Mouse (Mus musculus): ENCODE measurements around the gene Foxl2.

Gene Foxl2

GRCm38 (mm10) chr9:98955103-98955715 is at the start of gene Foxl2:
Gene Foxl2, plus strand, starts transcription at chr9:98955288.
- no peak for DNase-seq (ENCODE audit: low read depth, low spot score)

GRCm38 (mm10) chr9:98920629-98921523 is 34.2 kb upstream of the Foxl2 start:
- DNase-seq (ENCODE audit: low read depth, low spot score) = no peak

GRCm38 (mm10) chr9:98923119-98923518 is 32.0 kb upstream of the Foxl2 start:
- peak; percentile 27 for DNase-seq (ENCODE audit: low read depth, low spot score)

GRCm38 (mm10) chr9:98924183-98924582 is 30.9 kb upstream of the Foxl2 start:
- DNase-seq (ENCODE audit: low read depth, low spot score) = no peak

GRCm38 (mm10) chr9:98929496-98929895 is 25.6 kb upstream of the Foxl2 start:
- no peak for DNase-seq (ENCODE audit: low read depth, low spot score)

- no peak for DNase-seq (ENCODE audit: low read depth, low spot score)
These were observed 22.2 kb upstream of the Foxl2 start for GRCm38 (mm10) chr9:98932931-98933330.

- no peak for DNase-seq (ENCODE audit: low read depth, low spot score)
These were observed 19.7 kb upstream of the Foxl2 start for GRCm38 (mm10) chr9:98935190-98935909.

GRCm38 (mm10) chr9:98939290-98939689 is 15.8 kb upstream of the Foxl2 start:
- DNase-seq (ENCODE audit: low read depth, low spot score) = no peak

- DNase-seq (ENCODE audit: low read depth, low spot score) = no peak
These were observed 2.7 kb upstream of the Foxl2 start for GRCm38 (mm10) chr9:98952171-98953050.

GRCm38 (mm10) chr9:98953291-98953690 is 1.8 kb upstream of the Foxl2 start:
- no peak for DNase-seq (ENCODE audit: low read depth, low spot score)

- no peak for DNase-seq (ENCODE audit: low read depth, low spot score)
These were observed 1.3 kb upstream of the Foxl2 start for GRCm38 (mm10) chr9:98953830-98954229.

GRCm38 (mm10) chr9:98954391-98955102 is 541 bp upstream of the Foxl2 start:
- no peak for DNase-seq (ENCODE audit: low read depth, low spot score)

GRCm38 (mm10) chr9:98955716-98956224 is 682 bp downstream of the Foxl2 start:
- no peak for DNase-seq (ENCODE audit: low read depth, low spot score)

- DNase-seq (ENCODE audit: low read depth, low spot score) = no peak
These were observed 1.7 kb downstream of the Foxl2 start for GRCm38 (mm10) chr9:98956591-98957381.

GRCm38 (mm10) chr9:98957751-98958351 is 2.8 kb downstream of the Foxl2 start:
- no peak for DNase-seq (ENCODE audit: low read depth, low spot score)

- no peak for DNase-seq (ENCODE audit: low read depth, low spot score)
These were observed 3.5 kb downstream of the Foxl2 start for GRCm38 (mm10) chr9:98958628-98959027.

- no peak for DNase-seq (ENCODE audit: low read depth, low spot score)
These were observed 4.8 kb downstream of the Foxl2 start for GRCm38 (mm10) chr9:98959851-98960250.

- no peak for DNase-seq (ENCODE audit: low read depth, low spot score)
These were observed 5.3 kb downstream of the Foxl2 start for GRCm38 (mm10) chr9:98960348-98960747.
